Mouse (Mus musculus): ENCODE measurements around the gene Ces2c.
"Not testable (repeated sequence)": the region's sequence is repeated elsewhere in the genome, so short reads cannot be mapped to it uniquely, and the experiment has no call there.

Ces2c gene

DNA sequence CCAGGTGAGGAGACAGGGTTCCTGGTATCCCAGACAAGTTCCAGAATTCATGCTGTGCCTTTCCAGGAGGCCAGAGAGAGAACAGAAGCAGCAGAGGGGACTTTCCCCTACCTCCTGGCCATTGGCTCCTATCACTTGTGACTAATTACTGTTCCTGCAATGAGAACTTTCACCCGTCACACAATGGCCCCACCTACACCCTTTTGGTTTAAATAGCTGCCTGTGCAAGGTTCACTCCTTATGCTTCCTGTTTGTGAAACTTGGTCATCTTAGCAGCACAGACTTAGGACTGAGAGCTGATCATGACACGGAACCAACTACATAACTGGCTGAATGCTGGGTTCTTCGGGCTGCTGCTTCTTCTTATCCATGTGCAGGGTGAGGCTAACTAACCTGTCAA is at the start of gene Ces2c:
Gene Ces2c (plus strand): TSS at position 238 of the 400 bp plus-strand sequence.
- ATAC-seq (ENCODE audit: insufficient number of reproducible peaks, low FRiP score, low TSS enrichment): no peak

DNA sequence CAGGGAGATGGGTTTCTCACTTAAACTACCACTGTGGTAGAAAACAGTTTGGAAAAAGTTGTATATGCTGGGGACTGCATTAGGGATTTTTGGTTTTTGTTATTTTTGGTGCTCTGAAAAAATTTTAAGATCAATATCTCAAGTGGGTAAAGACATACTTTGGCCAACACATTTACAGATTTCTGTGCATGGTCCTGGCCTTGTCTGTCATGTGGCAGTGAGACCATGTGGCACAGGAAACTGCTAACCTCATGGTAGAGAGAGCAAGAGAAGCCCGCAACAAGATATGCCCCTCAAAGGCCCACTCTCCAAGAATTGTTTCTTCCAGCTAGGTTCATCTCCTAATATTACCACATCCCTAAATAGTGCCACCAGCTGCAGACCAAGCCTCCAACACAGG is 47.5 kb upstream of the Ces2c start:
- no peak for ATAC-seq (ENCODE audit: insufficient number of reproducible peaks, low FRiP score, low TSS enrichment)

DNA sequence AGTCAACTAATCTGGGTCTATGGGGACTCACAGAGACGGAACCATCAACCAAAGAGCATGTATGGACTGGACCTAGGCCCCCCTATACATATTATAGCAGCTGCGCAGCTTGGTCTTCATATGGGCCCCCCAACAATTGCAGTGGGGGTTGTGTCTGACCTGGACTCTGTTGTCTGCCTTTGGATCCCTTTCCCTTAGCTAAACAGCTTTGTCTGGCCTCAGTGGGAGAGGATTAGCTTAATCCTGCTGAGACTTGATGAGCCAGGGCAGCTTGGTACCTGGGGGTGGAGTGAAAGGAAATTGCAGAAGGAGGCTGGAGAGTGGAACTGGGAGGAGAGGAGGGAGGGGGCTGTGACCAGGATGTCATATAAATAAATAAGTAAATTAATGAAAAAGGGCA is 40.7 kb upstream of the Ces2c start:
- no peak for ATAC-seq (ENCODE audit: insufficient number of reproducible peaks, low FRiP score, low TSS enrichment)

DNA sequence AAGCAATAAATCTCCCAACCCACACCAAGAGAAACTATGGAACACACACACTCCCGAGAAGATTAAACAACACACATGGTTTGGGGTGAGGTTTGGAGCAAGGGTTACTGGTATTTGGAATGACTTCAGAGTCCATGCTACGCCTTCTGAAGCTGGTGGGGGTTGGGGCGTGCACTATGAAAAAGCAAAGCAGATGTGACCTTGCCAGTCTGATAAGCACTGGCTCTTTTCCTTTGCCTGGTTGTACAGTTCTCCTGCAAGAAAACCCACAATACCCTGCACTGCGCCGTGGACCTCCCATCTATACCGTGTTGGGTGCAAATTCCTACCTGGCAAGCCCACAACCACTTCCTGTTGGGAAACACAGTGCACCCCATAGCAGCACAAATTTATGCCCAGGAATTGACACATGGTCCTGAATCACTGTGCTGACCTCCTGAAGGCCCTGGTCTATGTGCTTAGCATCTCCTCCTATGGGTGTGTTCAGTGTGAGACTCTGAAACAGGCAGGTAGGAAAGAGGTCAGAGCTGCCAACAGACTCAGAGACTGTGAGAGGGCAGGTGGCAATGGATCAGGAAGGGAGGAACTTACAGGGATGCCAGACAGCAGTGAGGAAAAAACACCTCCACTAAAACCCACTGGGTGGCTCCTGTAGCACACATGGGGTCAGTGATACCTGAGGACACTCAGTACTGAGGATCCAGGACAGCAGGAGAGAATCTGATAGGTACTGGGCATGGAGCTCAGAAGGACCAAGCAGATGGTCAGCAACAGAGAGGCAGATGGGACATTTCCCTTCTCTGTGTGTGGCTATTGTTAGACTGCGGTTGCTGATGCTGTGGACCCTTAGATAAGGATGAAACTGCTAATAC is 38.1 kb upstream of the Ces2c start:
- ATAC-seq (ENCODE audit: insufficient number of reproducible peaks, low FRiP score, low TSS enrichment): peak; percentile 93

- ATAC-seq (ENCODE audit: insufficient number of reproducible peaks, low FRiP score, low TSS enrichment): peak; percentile 47; the same call in 1 of the 2 replicates
Observed at GRCm38 (mm10) chr8:104809436-104809835, 37.4 kb upstream of the Ces2c start.

DNA sequence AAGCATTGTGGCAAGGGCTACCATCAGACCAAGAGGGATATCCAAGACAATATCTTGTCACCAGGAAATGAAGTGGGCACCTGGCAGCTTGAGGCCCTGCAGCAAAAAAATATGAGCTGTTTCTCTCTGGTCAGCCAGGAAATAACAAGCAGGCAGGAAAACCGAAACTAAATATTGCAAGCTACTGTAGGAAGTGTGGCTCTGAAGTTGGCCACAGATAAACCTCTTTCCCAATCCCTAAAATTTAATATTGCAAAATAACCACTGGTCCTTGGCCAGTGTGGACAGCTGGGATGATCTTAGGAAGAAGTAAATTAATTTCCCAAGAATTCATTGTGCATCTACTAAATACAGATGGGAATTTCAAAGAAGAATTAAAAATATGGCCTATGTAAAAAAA is 20.0 kb upstream of the Ces2c start:
- ATAC-seq (ENCODE audit: insufficient number of reproducible peaks, low FRiP score, low TSS enrichment): no peak

GRCm38 (mm10) chr8:104828221-104828620 is 18.6 kb upstream of the Ces2c start:
- no peak for ATAC-seq (ENCODE audit: insufficient number of reproducible peaks, low FRiP score, low TSS enrichment)

DNA sequence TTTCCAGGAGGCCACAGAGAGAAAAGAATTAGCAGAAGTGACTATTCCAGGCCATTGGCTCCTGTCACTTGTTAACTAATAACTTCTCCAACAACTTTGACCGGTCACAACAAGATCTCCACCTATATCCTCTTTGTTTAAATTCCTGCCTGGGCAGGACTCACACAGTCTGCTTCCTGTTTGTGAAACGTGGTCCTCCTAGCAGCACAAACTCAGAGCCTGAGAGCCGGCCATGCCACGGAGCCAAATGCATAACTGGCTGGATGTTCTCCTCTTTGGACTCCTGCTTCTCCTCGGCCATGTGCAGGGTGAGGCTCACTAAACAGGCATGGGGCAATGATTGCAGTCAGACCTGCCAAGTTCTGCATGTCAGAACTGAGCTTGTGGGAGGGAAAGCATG is 15.4 kb upstream of the Ces2c start, which contains the start of gene Ces2b:
Gene Ces2b (plus strand): TSS at position 133 of the 400 bp plus-strand sequence.
- no peak for ATAC-seq (ENCODE audit: insufficient number of reproducible peaks, low FRiP score, low TSS enrichment)

- no peak for ATAC-seq (ENCODE audit: insufficient number of reproducible peaks, low FRiP score, low TSS enrichment)
Observed at GRCm38 (mm10) chr8:104841360-104842078, 5.3 kb upstream of the Ces2c start.

DNA sequence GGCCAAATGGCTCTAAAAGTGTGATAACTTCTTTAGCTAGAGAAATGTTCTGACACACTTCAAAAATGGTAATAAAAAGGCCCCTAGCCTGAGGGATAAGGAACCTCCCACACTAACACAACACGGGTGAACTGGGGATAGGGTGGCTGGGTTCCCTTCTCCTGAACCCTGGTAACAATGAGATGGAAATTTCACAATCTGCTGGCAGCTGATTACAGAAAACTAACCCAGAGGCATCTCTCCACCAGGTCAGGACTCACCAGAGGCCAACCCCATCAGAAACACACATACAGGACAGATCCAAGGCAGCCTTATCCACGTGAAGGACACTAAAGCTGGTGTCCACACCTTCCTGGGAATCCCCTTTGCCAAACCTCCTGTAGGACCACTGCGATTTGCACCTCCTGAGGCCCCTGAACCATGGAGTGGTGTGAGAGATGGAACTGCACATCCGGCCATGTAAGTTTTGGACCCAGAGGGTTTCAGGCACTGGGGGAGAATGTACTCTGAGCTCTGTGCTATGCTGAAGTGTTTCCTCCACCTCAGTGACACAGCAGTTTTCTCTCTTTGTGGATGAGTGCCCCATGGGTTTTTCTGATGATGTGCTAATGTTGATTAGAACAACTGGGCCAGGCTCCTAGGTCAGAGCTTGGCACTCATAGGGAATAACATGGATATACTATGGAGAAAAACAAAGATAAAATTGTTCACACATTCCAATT is 1.0 kb downstream of the Ces2c start:
- no peak for ATAC-seq (ENCODE audit: insufficient number of reproducible peaks, low FRiP score, low TSS enrichment)

DNA sequence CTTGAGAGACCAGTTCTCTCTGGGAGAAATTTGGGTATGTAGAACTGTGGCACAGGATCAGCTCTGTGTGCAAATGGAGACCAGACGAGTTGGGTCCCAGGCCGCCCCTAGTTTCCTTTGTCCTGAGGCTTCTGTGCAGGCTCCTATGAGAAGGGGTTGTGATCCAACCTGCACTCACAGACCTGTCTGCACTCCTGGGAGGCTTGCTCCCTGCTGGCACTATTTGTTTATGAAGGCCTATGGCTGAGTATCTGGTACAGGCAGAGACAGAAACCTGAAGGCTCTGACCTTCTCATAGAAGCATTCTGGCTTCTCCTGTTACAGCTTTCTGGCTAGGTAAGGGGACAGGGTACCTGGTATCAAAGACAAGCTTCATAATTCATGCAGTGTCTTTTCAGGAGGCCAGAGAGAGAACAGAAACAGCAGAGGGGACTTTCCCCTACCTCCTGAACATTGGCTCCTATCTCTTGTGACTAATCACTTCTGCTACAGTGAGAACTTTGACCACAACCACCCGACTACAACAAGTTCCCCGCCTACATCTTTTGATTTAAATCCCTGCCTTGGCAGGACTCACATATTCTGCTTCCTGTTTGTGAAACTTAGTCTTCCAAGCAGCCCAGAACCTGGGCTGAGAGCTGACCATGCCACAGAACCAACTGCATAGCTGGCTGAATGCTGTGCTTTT is 20.1 kb downstream of the Ces2c start:
- not testable (repeated sequence) for ATAC-seq (ENCODE audit: insufficient number of reproducible peaks, low FRiP score, low TSS enrichment)

- not testable (repeated sequence) for ATAC-seq (ENCODE audit: insufficient number of reproducible peaks, low FRiP score, low TSS enrichment)
Observed at GRCm38 (mm10) chr8:104868876-104869275, 22.0 kb downstream of the Ces2c start.

DNA sequence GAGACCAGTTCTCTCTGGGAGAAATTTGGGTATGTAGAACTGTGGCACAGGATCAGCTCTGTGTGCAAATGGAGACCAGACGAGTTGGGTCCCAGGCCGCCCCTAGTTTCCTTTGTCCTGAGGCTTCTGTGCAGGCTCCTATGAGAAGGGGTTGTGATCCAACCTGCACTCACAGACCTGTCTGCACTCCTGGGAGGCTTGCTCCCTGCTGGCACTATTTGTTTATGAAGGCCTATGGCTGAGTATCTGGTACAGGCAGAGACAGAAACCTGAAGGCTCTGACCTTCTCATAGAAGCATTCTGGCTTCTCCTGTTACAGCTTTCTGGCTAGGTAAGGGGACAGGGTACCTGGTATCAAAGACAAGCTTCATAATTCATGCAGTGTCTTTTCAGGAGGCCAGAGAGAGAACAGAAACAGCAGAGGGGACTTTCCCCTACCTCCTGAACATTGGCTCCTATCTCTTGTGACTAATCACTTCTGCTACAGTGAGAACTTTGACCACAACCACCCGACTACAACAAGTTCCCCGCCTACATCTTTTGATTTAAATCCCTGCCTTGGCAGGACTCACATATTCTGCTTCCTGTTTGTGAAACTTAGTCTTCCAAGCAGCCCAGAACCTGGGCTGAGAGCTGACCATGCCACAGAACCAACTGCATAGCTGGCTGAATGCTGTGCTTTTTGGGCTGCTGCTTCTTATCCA is 39.5 kb downstream of the Ces2c start:
- not testable (repeated sequence) for ATAC-seq (ENCODE audit: insufficient number of reproducible peaks, low FRiP score, low TSS enrichment)

DNA sequence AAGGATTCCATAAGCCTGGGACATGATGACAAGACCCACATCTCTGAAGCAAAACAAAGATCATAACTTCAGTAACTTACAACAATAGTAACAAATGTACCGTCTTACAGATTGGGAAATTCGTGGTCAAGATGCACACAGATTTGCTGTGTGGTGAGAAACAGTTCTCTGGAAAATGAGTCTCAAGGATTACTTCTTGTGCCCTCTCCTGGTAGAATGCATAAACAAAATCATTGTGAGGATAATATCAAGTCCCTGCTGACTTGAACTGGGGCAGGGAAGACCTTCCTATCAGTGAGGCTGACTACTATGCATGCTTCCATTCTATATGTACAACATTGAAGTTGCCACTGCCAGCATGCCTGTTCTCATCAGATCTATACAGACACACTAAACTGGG is 54.9 kb downstream of the Ces2c start:
- no peak for ATAC-seq (ENCODE audit: insufficient number of reproducible peaks, low FRiP score, low TSS enrichment)

All from cerebellum, adult (tissue).